Mouse (Mus musculus): ENCODE measurements around the gene A630001G21Rik. TPM values are rescaled to one million over a fixed set of nuclear protein-coding genes. Genes with fewer than 3 reads are reported as not detected.

Gene A630001G21Rik
- polyA plus RNA-seq, 2 experiments, result 1.7 to 3.1 TPM

DNA sequence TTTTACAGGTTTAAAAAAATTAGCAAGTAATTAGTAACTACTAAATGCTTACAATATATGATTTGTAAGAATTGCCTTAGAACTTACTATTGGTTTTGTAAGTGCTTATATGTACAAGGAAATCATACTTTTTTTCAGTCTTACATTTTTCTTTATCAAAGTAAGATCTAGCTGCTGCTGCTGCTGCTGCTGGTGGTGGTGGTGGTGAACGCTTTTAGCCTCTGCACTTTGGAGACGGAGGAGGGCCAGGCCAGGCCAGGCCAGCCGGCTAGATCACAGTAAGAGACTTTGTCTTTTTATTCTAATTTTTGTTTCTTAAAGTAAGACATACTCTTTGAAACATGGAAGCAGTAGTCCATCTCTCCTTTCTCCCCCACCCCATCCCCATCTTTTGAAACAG is 16.8 kb upstream of the A630001G21Rik start:
- WGBS, result 67% methylated on average over 3 of the region's 3 CpGs
- no peak overlapping the region for H3K27ac ChIP-seq (replicated peaks; ENCODE audit: low read depth, low read length)
- H3K4me1 ChIP-seq (ENCODE audit: control insufficient read depth, insufficient read depth, low read length), result 0 out of 2 replicates have a peak, but pooled peaks cover 2% of the 10 kb centered on the region
- no peak for TF ChIP-seq POLR2A (IDR thresholded peaks at IDR 0.05; ENCODE audit: borderline replicate concordance, extremely low read depth, insufficient read depth, insufficient read length)
- no peaks in the 10 kb centered on the region for H3K27me3 ChIP-seq (ENCODE audit: control insufficient read depth, insufficient read depth, low read length)
- H3K9me3 ChIP-seq (ENCODE audit: control insufficient read depth, low read length), result no peaks in the 10 kb centered on the region
- H3K4me2 ChIP-seq (replicated peaks; ENCODE audit: low read depth, low read length, severe bottlenecking), result no peak overlapping the region
- DNase-seq (ENCODE audit: low spot score), result no peak
- ATAC-seq (ENCODE audit: low FRiP score, low read depth), result no peak
- 0 out of 2 replicates have a peak, but pooled peaks cover 3% of the 10 kb centered on the region for H3K36me3 ChIP-seq (ENCODE audit: control insufficient read depth, insufficient read depth, low read length)
- peak overlapping the region; percentile 4; the same call in 1 of the 2 replicates for H3K4me3 ChIP-seq (replicated peaks; ENCODE audit: low read length)
- no peak overlapping the region for H3K9ac ChIP-seq (ENCODE audit: low read depth, low read length, severe bottlenecking)

DNA sequence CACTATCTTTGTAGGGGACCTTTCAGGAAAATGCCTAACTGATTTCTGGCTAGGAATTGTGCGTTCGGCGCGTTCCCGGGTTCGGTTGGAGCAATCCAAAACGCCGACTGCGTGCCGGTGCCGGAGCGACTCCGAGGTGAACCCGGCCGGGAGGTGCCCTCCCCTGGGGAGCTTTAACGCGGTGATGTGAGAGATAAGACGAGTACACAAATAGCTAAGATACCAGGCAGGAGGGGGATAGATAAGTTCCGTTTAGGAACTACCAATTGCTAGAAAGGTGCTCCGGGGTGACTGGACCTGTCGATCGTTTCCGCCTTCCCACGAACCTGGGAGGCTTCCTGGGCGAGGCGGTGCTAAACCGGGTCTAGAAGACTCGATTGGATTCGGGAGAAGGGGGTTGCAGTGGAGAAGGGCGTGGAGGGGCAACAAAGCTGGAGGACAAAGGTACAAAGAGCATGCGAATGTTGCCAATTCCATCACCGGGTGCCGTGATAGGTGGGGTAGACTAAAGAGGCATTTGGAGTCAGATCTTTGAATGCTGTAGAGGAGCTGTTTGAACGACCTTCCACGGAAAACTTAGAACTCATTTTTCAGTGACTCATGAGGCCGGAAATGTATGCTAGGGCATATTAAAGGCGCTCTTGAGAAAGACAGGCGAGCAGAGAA is 15.8 kb upstream of the A630001G21Rik start:
- Histone ChIP-seq H3K27me3 (ENCODE audit: control insufficient read depth, insufficient read depth, low read length) (no peaks in the 10 kb centered on the region), H3K9ac (ENCODE audit: low read depth, low read length, severe bottlenecking) (peak overlapping the region; percentile 97), H3K36me3 (ENCODE audit: control insufficient read depth, insufficient read depth, low read length) (0 out of 2 replicates have a peak, but pooled peaks cover 3% of the 10 kb centered on the region), H3K4me1 (ENCODE audit: control insufficient read depth, insufficient read depth, low read length) (0 out of 2 replicates have a peak, but pooled peaks cover 2% of the 10 kb centered on the region), H3K4me3 (replicated peaks; ENCODE audit: low read length) (peak overlapping the region; percentile 98), H3K27ac (replicated peaks; ENCODE audit: low read depth, low read length) (peak overlapping the region; percentile 92; the same call in 1 of the 2 replicates), H3K9me3 (ENCODE audit: control insufficient read depth, low read length) (no peaks in the 10 kb centered on the region), H3K4me2 (replicated peaks; ENCODE audit: low read depth, low read length, severe bottlenecking) (peak overlapping the region; percentile 83)
- ATAC-seq (ENCODE audit: low FRiP score, low read depth), result no peak
- DNase-seq (ENCODE audit: low spot score), result peak; percentile 16
- under 1% methylated on average over 38 of the region's 38 CpGs for WGBS
- no peak for TF ChIP-seq POLR2A (IDR thresholded peaks at IDR 0.05; ENCODE audit: borderline replicate concordance, extremely low read depth, insufficient read depth, insufficient read length)

DNA sequence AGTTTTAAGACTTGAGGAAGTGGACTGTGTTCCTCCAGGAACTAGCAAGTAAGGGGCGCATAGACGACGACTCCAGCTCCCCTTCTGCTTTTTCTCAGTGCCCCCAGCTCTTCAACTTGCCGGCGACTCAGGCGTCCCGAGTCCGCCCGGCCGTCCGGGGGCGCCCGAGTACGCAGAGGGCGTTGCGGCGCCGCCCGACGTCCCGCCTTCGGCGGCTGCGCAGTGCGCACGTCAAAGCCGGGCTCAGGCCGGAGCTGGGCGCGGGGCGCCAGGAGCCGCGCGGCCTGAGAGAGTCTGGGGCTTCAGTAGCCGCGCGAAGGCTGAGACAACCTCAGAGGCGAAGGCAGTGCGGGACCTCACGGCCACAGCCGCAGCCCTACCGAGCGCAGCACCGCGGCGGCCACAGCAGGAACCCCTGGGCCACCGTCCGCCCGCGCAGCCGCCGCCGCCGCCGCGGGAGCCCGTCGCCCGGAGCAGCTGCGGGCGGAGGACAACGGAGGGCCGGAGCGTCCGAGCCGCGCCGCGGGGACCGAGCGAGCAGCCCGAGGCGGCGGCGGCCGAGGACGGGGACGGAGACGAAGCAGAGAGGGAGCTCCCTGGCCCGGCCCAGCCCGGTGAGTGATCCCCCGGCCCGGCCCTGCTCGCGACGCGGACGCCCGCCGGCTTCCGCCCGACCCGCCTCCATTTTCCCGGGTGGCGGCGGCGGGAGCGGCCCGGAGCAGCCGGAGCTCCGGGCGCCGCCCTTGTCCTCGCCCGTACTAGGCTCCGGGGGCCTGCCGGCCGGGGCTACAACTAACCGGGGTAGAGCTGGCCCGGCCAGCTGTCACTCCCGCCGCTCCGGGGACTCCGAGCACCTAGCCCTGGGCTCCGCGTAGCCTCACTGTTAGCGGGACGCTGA is 15.0 kb upstream of the A630001G21Rik start, which contains the start of gene Cab39:
Gene Cab39, plus strand, starts transcription at position 234 of the 898 bp plus-strand sequence.
- H3K4me2 ChIP-seq (replicated peaks; ENCODE audit: low read depth, low read length, severe bottlenecking), result peak within 1 kb of the TSS; percentile 83
- H3K4me1 ChIP-seq (ENCODE audit: control insufficient read depth, insufficient read depth, low read length), result 0 out of 2 replicates have a peak, but pooled peaks cover 2% of the 10 kb centered on the region
- H3K9ac ChIP-seq (ENCODE audit: low read depth, low read length, severe bottlenecking), result peak within 1 kb of the TSS; percentile 97
- H3K4me3 ChIP-seq (replicated peaks; ENCODE audit: low read length), result peak within 1 kb of the TSS; percentile 98
- TF ChIP-seq POLR2A (IDR thresholded peaks at IDR 0.05; ENCODE audit: borderline replicate concordance, extremely low read depth, insufficient read depth, insufficient read length), result peak; percentile 98
- peak within 1 kb of the TSS; percentile 92 for H3K27ac ChIP-seq (replicated peaks; ENCODE audit: low read depth, low read length)
- ATAC-seq (ENCODE audit: low FRiP score, low read depth), result peak; percentile 95
- peak; percentile 84 for DNase-seq (ENCODE audit: low spot score)
- WGBS, result under 1% methylated on average over 53 of the region's 118 CpGs
- 0 out of 2 replicates have a peak, but pooled peaks cover 3% of the 10 kb centered on the region for H3K36me3 ChIP-seq (ENCODE audit: control insufficient read depth, insufficient read depth, low read length)
- no peaks in the 10 kb centered on the region for H3K9me3 ChIP-seq (ENCODE audit: control insufficient read depth, low read length)
- no peaks in the 10 kb centered on the region for H3K27me3 ChIP-seq (ENCODE audit: control insufficient read depth, insufficient read depth, low read length)

DNA sequence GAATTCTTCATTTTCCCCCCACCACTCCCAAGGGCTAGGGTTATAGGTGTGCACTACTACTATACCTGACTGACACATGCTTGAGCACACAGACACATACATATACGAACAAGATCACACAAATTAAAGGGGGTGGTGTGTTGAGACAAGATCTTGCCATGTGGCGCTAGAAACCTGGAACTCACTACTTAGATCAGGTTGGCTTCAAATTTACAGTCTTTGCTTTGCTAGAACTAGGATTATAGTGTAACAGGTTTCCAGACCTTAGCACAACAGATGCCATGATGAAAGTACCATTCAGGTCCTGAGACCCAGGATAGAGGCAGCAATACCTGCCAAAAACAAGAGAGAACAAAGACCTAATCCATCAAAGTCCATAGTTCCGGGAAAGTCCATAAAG is 13.0 kb upstream of the A630001G21Rik start:
- no peak overlapping the region for H3K27ac ChIP-seq (replicated peaks; ENCODE audit: low read depth, low read length)
- H3K4me1 ChIP-seq (ENCODE audit: control insufficient read depth, insufficient read depth, low read length), result 0 out of 2 replicates have a peak, but pooled peaks cover 2% of the 10 kb centered on the region
- DNase-seq (ENCODE audit: low spot score), result no peak
- no peak overlapping the region for H3K9ac ChIP-seq (ENCODE audit: low read depth, low read length, severe bottlenecking)
- H3K36me3 ChIP-seq (ENCODE audit: control insufficient read depth, insufficient read depth, low read length), result no peaks in the 10 kb centered on the region
- H3K9me3 ChIP-seq (ENCODE audit: control insufficient read depth, low read length), result no peaks in the 10 kb centered on the region
- no peak for ATAC-seq (ENCODE audit: low FRiP score, low read depth)
- no peak for TF ChIP-seq POLR2A (IDR thresholded peaks at IDR 0.05; ENCODE audit: borderline replicate concordance, extremely low read depth, insufficient read depth, insufficient read length)
- no peak overlapping the region for H3K4me3 ChIP-seq (replicated peaks; ENCODE audit: low read length)
- H3K27me3 ChIP-seq (ENCODE audit: control insufficient read depth, insufficient read depth, low read length), result no peaks in the 10 kb centered on the region
- WGBS, result 89% methylated on average over 3 of the region's 3 CpGs
- no peak overlapping the region for H3K4me2 ChIP-seq (replicated peaks; ENCODE audit: low read depth, low read length, severe bottlenecking)

DNA sequence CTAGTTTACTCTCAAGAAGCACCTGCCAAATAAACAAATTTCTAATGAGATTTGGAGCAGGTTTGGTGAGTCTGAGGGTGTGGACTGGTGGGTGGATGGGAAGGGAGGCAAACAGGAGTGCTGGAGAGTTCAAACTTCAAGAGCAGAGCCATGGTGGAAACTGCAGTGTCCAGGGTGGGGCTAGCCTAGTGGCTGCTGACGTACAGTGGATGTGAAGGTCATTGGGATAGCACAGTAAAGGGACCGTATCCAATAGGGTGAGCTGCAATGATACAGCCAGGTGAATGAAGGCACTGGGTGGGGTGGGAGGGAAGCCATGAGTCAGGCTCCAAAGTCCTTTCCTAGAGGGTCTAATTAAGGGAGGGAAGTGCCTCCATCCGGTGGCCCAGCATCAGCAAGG is 12.1 kb upstream of the A630001G21Rik start:
- no peaks in the 10 kb centered on the region for H3K9me3 ChIP-seq (ENCODE audit: control insufficient read depth, low read length)
- ATAC-seq (ENCODE audit: low FRiP score, low read depth), result no peak
- WGBS, result 77% methylated on average over 3 of the region's 3 CpGs
- no peak overlapping the region for H3K27ac ChIP-seq (replicated peaks; ENCODE audit: low read depth, low read length)
- no peak overlapping the region for H3K9ac ChIP-seq (ENCODE audit: low read depth, low read length, severe bottlenecking)
- H3K4me1 ChIP-seq (ENCODE audit: control insufficient read depth, insufficient read depth, low read length), result 0 out of 2 replicates have a peak, but pooled peaks cover 2% of the 10 kb centered on the region
- TF ChIP-seq POLR2A (IDR thresholded peaks at IDR 0.05; ENCODE audit: borderline replicate concordance, extremely low read depth, insufficient read depth, insufficient read length), result no peak
- H3K36me3 ChIP-seq (ENCODE audit: control insufficient read depth, insufficient read depth, low read length), result no peaks in the 10 kb centered on the region
- no peaks in the 10 kb centered on the region for H3K27me3 ChIP-seq (ENCODE audit: control insufficient read depth, insufficient read depth, low read length)
- no peak overlapping the region for H3K4me3 ChIP-seq (replicated peaks; ENCODE audit: low read length)
- no peak overlapping the region for H3K4me2 ChIP-seq (replicated peaks; ENCODE audit: low read depth, low read length, severe bottlenecking)
- DNase-seq (ENCODE audit: low spot score), result no peak

Data from limb, embryonic 14.5 days (tissue).